Comparison of ENCODE assay signal across 9 mouse cellular contexts in the genomic region with DNA sequence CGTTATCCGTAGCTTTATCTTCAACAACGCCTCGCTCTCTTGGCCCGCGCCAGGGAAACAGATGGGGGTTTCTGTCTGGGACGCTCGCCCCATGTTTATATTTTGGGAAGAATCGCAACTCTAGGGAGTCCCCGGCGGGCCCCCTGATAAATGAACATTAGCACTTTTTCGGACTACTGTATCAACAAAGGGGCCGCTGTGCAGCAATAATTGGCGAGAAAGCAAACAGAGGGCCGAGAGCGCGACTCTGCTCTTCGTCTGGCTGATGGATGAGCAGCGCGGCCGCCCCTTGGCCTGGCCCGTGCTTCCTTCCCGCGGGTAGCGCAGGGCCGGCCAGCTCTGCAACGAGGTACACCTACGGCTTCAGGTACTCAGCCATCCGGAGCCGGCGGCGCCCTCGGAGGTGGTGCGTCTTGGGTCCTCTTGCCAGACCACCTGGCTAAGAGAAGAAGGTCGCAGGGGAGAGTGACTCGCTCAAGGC. TPM values are rescaled to one million over a fixed set of nuclear protein-coding genes. Genes with fewer than 3 reads are reported as not detected.
DNase-seq lines count a peak whose midpoint lies in the region; ATAC-seq and TF ChIP-seq lines count a peak whose summit lies in the region.
"Had no signal": no experiment of that assay in that cellular context is flagged by ENCODE, and none has a peak within 500 bp of the region (broad histone marks: within the 10 kb centered on the region; RNA-seq: fewer than 3 reads in every experiment).

No protein-coding gene starts in this region.

- H3K4me3 ChIP-seq in lung, embryonic 14.5 days (ENCODE audit: low read depth, low read length): peak overlapping the region; percentile 13; the same call in 1 of the 2 replicates
- no peak overlapping the region for H3K4me3 ChIP-seq in embryonic facial prominence, embryonic 11.5 days (ENCODE audit: low read depth, low read length)
- H3K4me3 ChIP-seq in limb, embryonic 12.5 days (replicated peaks): 0 out of 2 replicates have a peak overlapping the region, but pooled peaks have one; percentile 6
- H3K4me3 ChIP-seq: liver, embryonic 15.5 days had no signal

- DNase-seq in lung, embryonic 14.5 days: peak; percentile 69
- no peak for DNase-seq in lung, adult 18-20 months
- peak; percentile 38 for DNase-seq in R1 (ENCODE audit: low read depth, low spot score)
- DNase-seq in embryonic facial prominence, embryonic 11.5 days (ENCODE audit: low spot score): peak; percentile 38
- DNase-seq in adrenal gland, postnatal 14 days: no peak
- DNase-seq in thymus, postnatal 10 days (ENCODE audit: low spot score in 2 of 2): no peak

- H3K9ac ChIP-seq in lung, embryonic 14.5 days: no peak overlapping the region
- no peak overlapping the region for H3K9ac ChIP-seq in embryonic facial prominence, embryonic 11.5 days (replicated peaks; ENCODE audit: low read length)
- no peak overlapping the region for H3K9ac ChIP-seq in limb, embryonic 12.5 days (replicated peaks)
- H3K9ac ChIP-seq: liver, embryonic 15.5 days had no signal

- H3K9me3 ChIP-seq in lung, embryonic 14.5 days (ENCODE audit: low read depth, low read length): no peaks in the 10 kb centered on the region
- no peaks in the 10 kb centered on the region for H3K9me3 ChIP-seq in embryonic facial prominence, embryonic 11.5 days (replicated peaks; ENCODE audit: control insufficient read depth, low read length)
- H3K9me3 ChIP-seq in limb, embryonic 12.5 days: no peaks in the 10 kb centered on the region
- H3K9me3 ChIP-seq: liver, embryonic 15.5 days had no signal

- no peak for TF ChIP-seq CTCF in lung, embryonic 14.5 days (IDR thresholded peaks at IDR 0.05; ENCODE audit: low read depth)

- ATAC-seq in lung, embryonic 14.5 days (ENCODE audit: insufficient read depth): no peak
- ATAC-seq in embryonic facial prominence, embryonic 11.5 days (replicated peaks; ENCODE audit: insufficient number of reproducible peaks, low FRiP score, low TSS enrichment, low read depth): no peak
- ATAC-seq in limb, embryonic 12.5 days (ENCODE audit: insufficient number of reproducible peaks, insufficient read depth, low FRiP score, low TSS enrichment, low read depth): no peak

- H3K4me1 ChIP-seq in lung, embryonic 14.5 days (ENCODE audit: insufficient read depth): 0 out of 2 replicates have a peak, but pooled peaks cover 3% of the 10 kb centered on the region
- no peaks in the 10 kb centered on the region for H3K4me1 ChIP-seq in embryonic facial prominence, embryonic 11.5 days (ENCODE audit: control insufficient read depth, insufficient read depth, low read length)
- peaks cover 3% of the 10 kb centered on the region for H3K4me1 ChIP-seq in limb, embryonic 12.5 days (replicated peaks)

- no peak overlapping the region for H3K27ac ChIP-seq in lung, embryonic 14.5 days (ENCODE audit: low read depth)
- no peak overlapping the region for H3K27ac ChIP-seq in embryonic facial prominence, embryonic 11.5 days (replicated peaks; ENCODE audit: low read depth, low read length)
- H3K27ac ChIP-seq in limb, embryonic 12.5 days: no peak overlapping the region
- H3K27ac ChIP-seq: liver, embryonic 15.5 days had no signal

- peaks cover 93% of the 10 kb centered on the region for H3K27me3 ChIP-seq in lung, embryonic 14.5 days (ENCODE audit: insufficient read depth, low read length)
- H3K27me3 ChIP-seq in embryonic facial prominence, embryonic 11.5 days (ENCODE audit: control insufficient read depth, insufficient read depth, low read length): peaks cover 72% of the 10 kb centered on the region
- peaks cover 90% of the 10 kb centered on the region for H3K27me3 ChIP-seq in limb, embryonic 12.5 days

- under 1% methylated on average over 36 of the region's 36 CpGs for WGBS in lung, embryonic 14.5 days
- under 1% methylated on average over 36 of the region's 36 CpGs for WGBS in embryonic facial prominence, embryonic 11.5 days
- WGBS in limb, embryonic 12.5 days: under 1% methylated on average over 36 of the region's 36 CpGs

- peak overlapping the region; percentile 43 for H3K4me2 ChIP-seq in lung, embryonic 14.5 days
- no peak overlapping the region for H3K4me2 ChIP-seq in embryonic facial prominence, embryonic 11.5 days (ENCODE audit: low read depth, low read length)
- H3K4me2 ChIP-seq in limb, embryonic 12.5 days: no peak overlapping the region
- H3K4me2 ChIP-seq: liver, embryonic 15.5 days had no signal

- H3K36me3 ChIP-seq in lung, embryonic 14.5 days (ENCODE audit: insufficient read depth): no peaks in the 10 kb centered on the region
- H3K36me3 ChIP-seq in embryonic facial prominence, embryonic 11.5 days (replicated peaks; ENCODE audit: control insufficient read depth, insufficient read depth, low read depth, low read length): no peaks in the 10 kb centered on the region
- H3K36me3 ChIP-seq in limb, embryonic 12.5 days: no peaks in the 10 kb centered on the region
- H3K36me3 ChIP-seq: liver, embryonic 15.5 days had no signal

RNA-seq across cellular contexts. Expression of gene Nkx2-5, which starts 0.4 kb away (rescaled TPM):
- 0.24 and 1.6 TPM in 2 replicates for polyA plus RNA-seq in lung, embryonic 14.5 days (2014; fragmentation: Nextera tagmentation; extraction: Ambion mirVana)
- 1.8 and 2.2 TPM in 2 replicates for polyA plus RNA-seq in embryonic facial prominence, embryonic 11.5 days (2014; fragmentation: Nextera tagmentation; extraction: Ambion mirVana)
- not detected in 2 replicates for polyA plus RNA-seq in limb, embryonic 12.5 days (2016; fragmentation: Nextera tagmentation; extraction: Ambion mirVana)
- not detected in 2 replicates for total RNA-seq in adrenal gland, postnatal 14 days (2021)
- total RNA-seq: neutrophil, adult 5-6 weeks had no signal

Comparison
In these comparisons a context has a peak if more than half of its experiments do, and no peak if none do; other contexts are left out.
1. DNase-seq: peak in lung, embryonic 14.5 days (single experiment), R1 (single experiment) and embryonic facial prominence, embryonic 11.5 days (single experiment); none in lung, adult 18-20 months (0 of 2), adrenal gland, postnatal 14 days (single experiment) and thymus, postnatal 10 days (0 of 2).